Mouse (Mus musculus) stomach, embryonic 14.5 days (tissue): Measurements from ENCODE around the gene Best1. TPM values are rescaled to one million over a fixed set of nuclear protein-coding genes. Genes with fewer than 3 reads are reported as not detected.

Experiments used
- ATAC-seq: fragments of 200-750 bp; cut with Nextera tagmentation; 2 replicates; pipeline ENCODE4 v1.8.0; 2017; ENCODE audit warnings: low read depth, moderate TSS enrichment; ENCODE audit not compliant: insufficient number of reproducible peaks, insufficient read depth, low FRiP score
- H3K27ac ChIP-seq: fragments of 300-500 bp; sonication (generic); 2 replicates; pipeline ENCODE4 v1.5.1; 2014; ENCODE audit warnings: mild to moderate bottlenecking, low read length, moderate library complexity, mixed read lengths
- H3K27me3 ChIP-seq: fragments of 300-500 bp; sonication (generic); 2 replicates; pipeline ENCODE4 v1.6.1; 2014; ENCODE audit warnings: low read length, control low read depth, mixed read lengths; ENCODE audit not compliant: control insufficient read depth, insufficient read depth
- H3K36me3 ChIP-seq: fragments of 300-500 bp; sonication (generic); 2 replicates; pipeline ENCODE4 v1.6.1; 2014; ENCODE audit warnings: mild to moderate bottlenecking, control low read depth, low read length, moderate library complexity, mixed read lengths; ENCODE audit not compliant: control insufficient read depth, insufficient read depth
- H3K4me1 ChIP-seq: fragments of 300-500 bp; sonication (generic); 2 replicates; pipeline ENCODE4 v1.6.1; 2014; ENCODE audit warnings: low read length, control low read depth, mixed read lengths; ENCODE audit not compliant: control insufficient read depth, insufficient read depth
- H3K4me2 ChIP-seq: fragments of 300-500 bp; sonication (generic); replicated peaks from 2 replicates; pipeline ENCODE4 v1.6.1; 2014; ENCODE audit warnings: low read depth, low read length, control low read depth
- H3K4me3 ChIP-seq: fragments of 300-500 bp; sonication (generic); 2 replicates; pipeline ENCODE4 v1.5.1; 2014; ENCODE audit warnings: low read depth, low read length, control low read depth
- H3K9ac ChIP-seq: fragments of 300-500 bp; sonication (generic); replicated peaks from 2 replicates; pipeline ENCODE4 v1.6.1; 2014; ENCODE audit warnings: low read depth, mild to moderate bottlenecking, control low read depth, low read length, moderate library complexity, mixed read lengths
- H3K9me3 ChIP-seq: fragments of 300-500 bp; sonication (generic); 2 replicates; pipeline ENCODE4 v1.6.1; 2016; ENCODE audit warnings: low read depth, low read length, control low read depth; ENCODE audit not compliant: control insufficient read depth
- WGBS: fragments of 180-500 bp; shearing (Covaris S2); extraction: QIAGEN DNeasy Blood & Tissue Kit; methylation state at CpG from one replicate; pipeline ENCODE4 v1.1.7; 2014; 5-methylcytosine and 5-hydroxymethylcytosine counted together
- polyA plus RNA-seq: library from polyadenylated mRNA; unstranded; fragments of >200 nt; fragmentation: Nextera tagmentation; extraction: Ambion mirVana; gene quantifications from 2 replicates; pipeline ENCODE4 v1.2.1, GENCODE M21; 2014

The Best1 gene
- polyA plus RNA-seq, 1 experiment from 2014 or later: 0.72 TPM

- Histone ChIP-seq H3K9me3 (no peaks in the 10 kb centered on the region), H3K4me3 (peak overlapping the region; percentile 92), H3K4me1 (peaks cover 15% of the 10 kb centered on the region), H3K9ac (peak overlapping the region; percentile 95; the same call in 1 of the 2 replicates), H3K27me3 (no peaks in the 10 kb centered on the region), H3K4me2 (peak overlapping the region; percentile 85), H3K27ac (no peak overlapping the region), H3K36me3 (peaks cover 22% of the 10 kb centered on the region)
- WGBS: 90% methylated on average over 20 of the region's 20 CpGs
- no peak for ATAC-seq
These were observed 17.1 kb downstream of the Best1 start for GRCm38 (mm10) chr19:9984111-9985055.

- no peaks in the 10 kb centered on the region for H3K27me3 ChIP-seq
- H3K27ac ChIP-seq: peak overlapping the region; percentile 95
- under 1% methylated on average over 31 of the region's 31 CpGs for WGBS
- H3K36me3 ChIP-seq: peaks cover 22% of the 10 kb centered on the region
- H3K4me2 ChIP-seq: peak overlapping the region; percentile 85
- H3K9me3 ChIP-seq: no peaks in the 10 kb centered on the region
- peak; percentile 81 for ATAC-seq
- peak overlapping the region; percentile 92 for H3K4me3 ChIP-seq
- peak overlapping the region; percentile 95 for H3K9ac ChIP-seq
- peaks cover 19% of the 10 kb centered on the region for H3K4me1 ChIP-seq
These were observed 18.4 kb downstream of the Best1 start for GRCm38 (mm10) chr19:9982852-9983542.

- Histone ChIP-seq H3K4me3 (peak overlapping the region; percentile 92), H3K27me3 (no peaks in the 10 kb centered on the region), H3K4me1 (peaks cover 19% of the 10 kb centered on the region), H3K27ac (peak overlapping the region; percentile 95), H3K9me3 (no peaks in the 10 kb centered on the region), H3K4me2 (peak overlapping the region; percentile 85), H3K36me3 (peaks cover 22% of the 10 kb centered on the region), H3K9ac (peak overlapping the region; percentile 95)
- peak; percentile 99 for ATAC-seq
- WGBS: under 1% methylated on average over 59 of the region's 59 CpGs
These were observed 19.1 kb downstream of the Best1 start for GRCm38 (mm10) chr19:9982151-9982851.

GRCm38 (mm10) chr19:9981621-9982020 is 19.8 kb downstream of the Best1 start:
- H3K36me3 ChIP-seq: peaks cover 22% of the 10 kb centered on the region

GRCm38 (mm10) chr19:9980258-9980657 is 21.2 kb downstream of the Best1 start, which contains the start of gene Fth1:
Gene Fth1, plus strand, starts transcription at chr19:9980598.
- no peak within 1 kb of the TSS for H3K4me3 ChIP-seq
- no peak within 1 kb of the TSS for H3K27ac ChIP-seq
- no peaks in the 10 kb centered on the region for H3K27me3 ChIP-seq
- H3K36me3 ChIP-seq: peaks cover 13% of the 10 kb centered on the region
- no peak within 1 kb of the TSS for H3K4me2 ChIP-seq
- no peak for ATAC-seq
- H3K9me3 ChIP-seq: no peaks in the 10 kb centered on the region
- peaks cover 19% of the 10 kb centered on the region for H3K4me1 ChIP-seq
- no peak within 1 kb of the TSS for H3K9ac ChIP-seq
- 89% methylated on average over 4 of the region's 4 CpGs for WGBS

More at GRCm38 (mm10) chr19:9981621-9982020, 19.8 kb downstream of the Best1 start:
- peak overlapping the region; percentile 92; the same call in 1 of the 2 replicates for H3K4me3 ChIP-seq
- no peaks in the 10 kb centered on the region for H3K27me3 ChIP-seq
- no peak for ATAC-seq
- H3K27ac ChIP-seq: peak overlapping the region; percentile 95
- peak overlapping the region; percentile 75 for H3K4me2 ChIP-seq
- peaks cover 19% of the 10 kb centered on the region for H3K4me1 ChIP-seq
- WGBS: 73% methylated on average over 4 of the region's 4 CpGs
- H3K9me3 ChIP-seq: no peaks in the 10 kb centered on the region
- 0 out of 2 replicates have a peak overlapping the region, but pooled peaks have one; percentile 36 for H3K9ac ChIP-seq

- Histone ChIP-seq H3K27ac (no peak overlapping the region), H3K9ac (no peak overlapping the region), H3K4me2 (no peak overlapping the region), H3K27me3 (no peaks in the 10 kb centered on the region), H3K36me3 (peaks cover 2% of the 10 kb centered on the region; the same call in 1 of the 2 replicates), H3K4me1 (peaks cover 17% of the 10 kb centered on the region), H3K9me3 (no peaks in the 10 kb centered on the region), H3K4me3 (no peak overlapping the region)
- WGBS: 81% methylated on average over 2 of the region's 2 CpGs
- no peak for ATAC-seq
These were observed 22.3 kb downstream of the Best1 start for GRCm38 (mm10) chr19:9979156-9979555.

- no peak overlapping the region for H3K27ac ChIP-seq
These were observed 22.9 kb downstream of the Best1 start for GRCm38 (mm10) chr19:9978431-9978951.

More at GRCm38 (mm10) chr19:9978431-9978951, 22.9 kb downstream of the Best1 start:
- H3K9ac ChIP-seq: no peak overlapping the region
- H3K4me1 ChIP-seq: peaks cover 11% of the 10 kb centered on the region
- 53% methylated on average over 5 of the region's 5 CpGs for WGBS
- H3K36me3 ChIP-seq: no peaks in the 10 kb centered on the region
- ATAC-seq: no peak
- H3K4me2 ChIP-seq: no peak overlapping the region
- H3K4me3 ChIP-seq: no peak overlapping the region
- H3K27me3 ChIP-seq: no peaks in the 10 kb centered on the region
- no peaks in the 10 kb centered on the region for H3K9me3 ChIP-seq
